In the genomic region with DNA sequence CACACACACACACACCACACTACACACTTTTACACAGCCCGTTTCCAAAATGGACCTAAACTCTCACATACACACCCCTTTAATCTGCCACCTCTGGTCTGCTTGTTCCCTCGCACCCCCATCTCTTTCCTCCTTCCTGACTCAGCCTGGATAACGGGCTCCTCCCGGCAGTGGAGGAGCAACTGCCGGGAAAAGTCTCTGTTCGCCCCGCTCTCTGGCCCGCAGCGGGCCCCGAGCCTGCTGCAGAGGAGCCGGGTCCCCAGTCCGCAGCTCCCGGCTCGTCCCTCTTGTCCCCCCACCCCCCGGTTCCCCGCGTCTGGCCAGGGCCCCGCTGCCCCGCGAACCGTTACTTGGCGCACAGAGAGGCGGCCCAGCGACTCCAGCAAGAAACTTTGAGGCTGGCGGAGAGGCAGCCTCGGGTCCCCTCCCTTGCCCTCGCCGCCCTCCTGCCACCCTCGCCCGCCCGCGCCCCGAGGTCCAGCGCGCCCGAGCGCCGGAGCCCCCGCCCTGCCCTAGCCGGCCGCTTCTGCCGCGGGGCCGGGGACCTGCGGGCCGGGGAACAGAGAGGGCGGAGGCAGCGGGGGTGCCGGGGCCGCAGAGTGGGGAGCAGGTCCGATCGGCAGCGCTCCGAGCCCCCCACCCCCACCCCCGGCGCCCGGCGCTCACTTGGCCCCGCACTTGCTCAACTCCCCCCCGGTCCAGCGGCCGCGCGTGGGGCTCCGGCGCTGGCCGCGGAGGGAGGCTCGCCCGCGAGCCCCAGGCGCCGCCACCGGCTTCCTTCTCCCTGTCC, we compare ENCODE assay signal across 8 mouse cellular contexts. TPM values are rescaled to one million over a fixed set of nuclear protein-coding genes. Genes with fewer than 3 reads are reported as not detected.
DNase-seq lines count a peak whose midpoint lies in the region; ATAC-seq and TF ChIP-seq lines count a peak whose summit lies in the region.

No protein-coding gene starts in this region.

- peaks cover 15% of the 10 kb centered on the region for H3K4me1 ChIP-seq in lung, embryonic 15.5 days
- peaks cover 12% of the 10 kb centered on the region for H3K4me1 ChIP-seq in bone marrow macrophage, adult 2 months (ENCODE audit: control insufficient read depth, insufficient read depth, low read length)
- H3K4me1 ChIP-seq in limb, embryonic 10.5 days = peaks cover 66% of the 10 kb centered on the region

- peaks cover 15% of the 10 kb centered on the region for H3K27me3 ChIP-seq in lung, embryonic 15.5 days
- H3K27me3 ChIP-seq in limb, embryonic 10.5 days (ENCODE audit: low read depth, poor library complexity, severe bottlenecking) = peaks cover 75% of the 10 kb centered on the region

- H3K4me2 ChIP-seq in lung, embryonic 15.5 days = peak overlapping the region; percentile 74

- peak overlapping the region; percentile 96 for H3K27ac ChIP-seq in lung, embryonic 15.5 days
- H3K27ac ChIP-seq in bone marrow macrophage, adult 2 months (ENCODE audit: insufficient read depth, low read depth, low read length) = peak overlapping the region; percentile 100
- H3K27ac ChIP-seq in limb, embryonic 10.5 days = peak overlapping the region; percentile 95

- H3K36me3 ChIP-seq in lung, embryonic 15.5 days = no peaks in the 10 kb centered on the region
- no peaks in the 10 kb centered on the region for H3K36me3 ChIP-seq in limb, embryonic 10.5 days

- no peaks in the 10 kb centered on the region for H3K9me3 ChIP-seq in lung, embryonic 15.5 days
- H3K9me3 ChIP-seq in limb, embryonic 10.5 days (replicated peaks) = no peaks in the 10 kb centered on the region

- ATAC-seq in lung, embryonic 15.5 days (ENCODE audit: borderline replicate concordance, extremely low read depth, low FRiP score, low TSS enrichment) = peak; percentile 1; the same call in 1 of the 2 replicates
- peak; percentile 1; the same call in 1 of the 2 replicates for ATAC-seq in granulocyte monocyte progenitor cell, adult 5-6 weeks (replicated peaks; ENCODE audit: poor library complexity, severe bottlenecking)

- H3K9ac ChIP-seq in lung, embryonic 15.5 days = peak overlapping the region; percentile 86

- no peak for TF ChIP-seq CTCF in bone marrow macrophage, adult 2 months (IDR thresholded peaks at IDR 0.05; ENCODE audit: low read depth, low read length)

- H3K4me3 ChIP-seq in lung, embryonic 15.5 days = peak overlapping the region; percentile 73
- peak overlapping the region; percentile 78 for H3K4me3 ChIP-seq in bone marrow macrophage, adult 2 months (ENCODE audit: insufficient read depth, low read length)
- peak overlapping the region; percentile 89 for H3K4me3 ChIP-seq in limb, embryonic 10.5 days

- WGBS in lung, embryonic 15.5 days = 2% methylated on average over 48 of the region's 74 CpGs
- WGBS in limb, embryonic 10.5 days = 1% methylated on average over 74 of the region's 74 CpGs

- DNase-seq in lung, postnatal 36 days = no peak
- DNase-seq in limb, embryonic 10.5 days (ENCODE audit: low spot score) = peak; percentile 72
- DNase-seq in naive thymus-derived CD4-positive, alpha-beta T cell, adult 2 months (ENCODE audit: low read depth) = peak; percentile 20
- no peak for DNase-seq in urinary bladder, adult 2 months (ENCODE audit: low spot score)
- no peak for DNase-seq in right cerebral cortex, adult 18-20 months

- TF ChIP-seq POLR2A in bone marrow macrophage, adult 2 months (IDR thresholded peaks at IDR 0.05; ENCODE audit: borderline replicate concordance, low read depth, low read length) = no peak

RNA-seq across cellular contexts. Expression of a gene that starts 7.8 kb away (rescaled TPM):
- polyA plus RNA-seq in lung, embryonic 15.5 days (2015; fragmentation: Nextera tagmentation; extraction: Ambion mirVana) = 79.9 and 94.7 TPM in 2 replicates
- 368 and 388 TPM in 2 replicates for polyA plus RNA-seq in bone marrow macrophage, adult 2 months (2012; ENCODE audit: insufficient read depth, insufficient read length, missing spikeins)
- total RNA-seq in granulocyte monocyte progenitor cell, adult 5-6 weeks (2014; fragmentation: Nextera tagmentation) = 286 and 309 TPM in 2 replicates
- total RNA-seq in granulocyte monocyte progenitor cell, adult 5-6 weeks (2017) = 167 and 168 TPM in 2 replicates
- polyA plus RNA-seq in limb, embryonic 10.5 days (2016; fragmentation: Nextera tagmentation; extraction: Ambion mirVana) = 5.3 and 5.4 TPM in 2 replicates
- polyA plus RNA-seq in urinary bladder, adult 2 months (2012; rRNA removed) = 20.5 and 47.1 TPM in 2 replicates

Comparison
In these comparisons a context has a peak if more than half of its experiments do, and no peak if none do; other contexts are left out.
1. DNase-seq: peak in limb, embryonic 10.5 days (single experiment) and naive thymus-derived CD4-positive, alpha-beta T cell, adult 2 months (single experiment); none in lung, postnatal 36 days (single experiment), urinary bladder, adult 2 months (single experiment) and right cerebral cortex, adult 18-20 months (single experiment).
2. Peak in every context shown above with its lines, with median percentiles within 50 percentile points of each other: H3K27ac ChIP-seq and H3K4me3 ChIP-seq.